Mouse (Mus musculus): ENCODE results near the gene Mybpc3.

The Mybpc3 gene

GRCm38 (mm10) chr2:91123521-91123920 lies 5.6 kb downstream of the Mybpc3 start:
- no peak for DNase-seq

DNA sequence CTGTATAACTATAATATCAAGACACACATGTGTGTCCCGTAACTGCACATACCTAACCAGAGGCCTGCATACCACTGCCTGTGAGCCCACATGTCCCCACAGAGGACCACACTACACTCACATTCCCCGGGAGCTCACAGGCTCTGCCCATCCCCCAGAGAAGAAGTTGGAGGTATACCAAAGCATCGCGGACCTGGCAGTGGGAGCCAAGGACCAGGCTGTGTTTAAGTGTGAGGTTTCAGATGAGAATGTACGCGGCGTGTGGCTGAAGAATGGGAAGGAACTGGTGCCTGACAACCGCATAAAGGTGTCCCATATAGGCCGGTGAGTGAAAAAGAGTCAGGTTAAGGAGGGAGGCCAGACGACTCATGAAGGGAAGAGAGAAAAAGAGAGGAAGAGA lies 7.2 kb downstream of the Mybpc3 start:
- DNase-seq, result no peak

GRCm38 (mm10) chr2:91128761-91129160 lies 10.8 kb downstream of the Mybpc3 start:
- no peak for DNase-seq

GRCm38 (mm10) chr2:91130126-91130525 lies 12.2 kb downstream of the Mybpc3 start:
- DNase-seq, result no peak

DNA sequence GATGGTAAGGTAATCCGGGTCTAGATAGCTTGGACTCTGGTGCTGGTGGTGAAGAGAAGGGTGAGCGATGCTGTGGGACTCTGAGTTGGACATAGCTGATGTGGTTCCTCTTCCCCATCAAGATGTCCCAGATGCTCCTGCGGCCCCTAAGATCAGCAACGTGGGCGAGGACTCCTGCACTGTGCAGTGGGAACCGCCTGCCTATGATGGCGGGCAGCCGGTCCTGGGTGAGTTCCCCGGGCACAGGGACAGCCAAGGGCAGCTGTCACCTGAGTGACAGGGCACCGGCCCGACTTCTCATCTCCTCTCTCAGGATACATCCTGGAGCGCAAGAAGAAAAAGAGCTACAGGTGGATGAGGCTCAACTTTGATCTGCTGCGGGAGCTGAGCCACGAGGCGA lies 13.3 kb downstream of the Mybpc3 start:
- DNase-seq, result no peak

DNA sequence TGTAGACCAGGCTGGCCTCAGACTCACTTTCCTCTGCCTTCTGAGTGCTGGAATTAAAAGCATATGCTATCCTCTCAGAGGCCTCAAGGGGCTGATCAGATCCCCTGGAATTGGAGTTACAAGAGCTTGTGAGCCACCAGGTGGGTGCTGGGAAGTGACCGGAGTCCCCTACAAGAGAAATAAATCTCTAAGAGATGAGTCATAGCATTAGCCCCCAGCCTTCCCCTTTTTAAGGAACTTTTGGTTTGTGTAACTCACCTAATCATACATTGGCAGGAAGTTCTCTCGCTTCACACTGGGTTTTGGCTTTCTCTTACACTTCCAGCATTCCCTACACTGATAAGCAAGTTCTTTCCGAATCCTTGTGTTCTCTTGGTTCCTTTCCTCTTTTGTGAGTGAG lies 14.1 kb downstream of the Mybpc3 start:
- no peak for DNase-seq

- DNase-seq, result no peak
Observed at GRCm38 (mm10) chr2:91136513-91137412, 18.8 kb downstream of the Mybpc3 start.

GRCm38 (mm10) chr2:91137481-91137880 lies 19.5 kb downstream of the Mybpc3 start:
- no peak for DNase-seq

GRCm38 (mm10) chr2:91139311-91139710 lies 21.4 kb downstream of the Mybpc3 start:
- DNase-seq, result no peak

- no peak for DNase-seq
Observed at GRCm38 (mm10) chr2:91139764-91140163, 21.8 kb downstream of the Mybpc3 start.

DNA sequence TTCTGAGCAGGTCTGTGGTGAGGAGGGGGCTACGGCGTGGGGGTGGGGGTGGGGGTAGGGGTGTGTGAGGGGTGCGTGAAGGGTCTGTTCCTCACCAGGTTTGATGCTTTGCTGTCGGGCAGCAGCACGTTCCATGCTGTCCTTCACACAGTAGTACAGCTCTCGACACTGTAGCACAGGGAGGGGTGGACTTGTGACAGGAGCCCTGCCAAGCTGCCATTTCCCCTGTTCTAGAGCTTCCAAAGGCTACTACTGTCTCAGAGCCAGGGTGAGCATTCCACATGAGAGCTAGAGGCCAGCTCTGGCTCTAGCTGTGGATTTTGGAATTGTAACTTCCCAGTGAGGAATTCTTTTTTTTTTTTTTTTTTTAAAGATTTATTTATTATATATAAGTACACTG lies 25.0 kb downstream of the Mybpc3 start:
- DNase-seq, result no peak

DNA sequence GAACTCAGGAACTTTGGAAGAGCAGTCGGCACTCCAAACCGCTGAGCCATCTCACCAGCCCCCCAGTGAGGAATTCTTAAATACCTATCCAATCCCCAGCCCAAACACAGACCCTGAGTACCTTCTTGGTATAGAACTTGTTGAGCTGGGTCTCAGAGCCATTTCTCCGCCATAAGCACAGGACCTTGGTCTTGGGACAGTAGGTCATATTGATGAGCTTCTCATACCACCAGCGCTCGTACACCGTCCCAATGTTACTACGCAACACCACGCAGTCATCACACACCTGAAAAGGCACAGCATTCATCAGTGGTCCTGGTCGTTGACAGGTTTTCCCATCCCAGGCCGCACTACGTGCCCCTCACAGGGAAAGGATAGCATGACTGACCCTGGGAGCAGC lies 25.5 kb downstream of the Mybpc3 start:
- no peak for DNase-seq

GRCm38 (mm10) chr2:91148101-91148500 lies 30.2 kb downstream of the Mybpc3 start:
- DNase-seq, result no peak

DNA sequence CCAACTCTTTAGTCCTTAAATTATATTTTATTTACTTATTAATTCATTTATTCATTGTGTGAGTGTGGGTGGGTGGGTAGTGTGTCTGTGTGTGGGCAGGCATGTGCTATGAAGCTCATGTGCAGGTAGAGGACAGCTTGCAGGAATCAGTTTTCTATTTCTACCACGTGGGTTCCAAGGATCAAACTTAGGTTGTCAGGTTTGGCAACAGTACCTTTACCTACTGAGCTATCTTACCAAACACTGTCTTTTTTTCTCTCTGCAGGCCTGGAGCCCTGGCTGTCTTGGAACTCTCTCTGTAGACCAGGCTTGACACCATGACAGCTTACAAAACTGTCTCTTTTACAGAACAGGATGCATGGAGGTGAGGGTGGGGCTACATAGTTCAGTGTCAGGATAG lies 33.4 kb downstream of the Mybpc3 start:
- no peak for DNase-seq

- no peak for DNase-seq
Observed at GRCm38 (mm10) chr2:91152885-91153377, 35.0 kb downstream of the Mybpc3 start.

GRCm38 (mm10) chr2:91154091-91154490 lies 36.1 kb downstream of the Mybpc3 start:
- DNase-seq, result no peak

- DNase-seq, result no peak
Observed at GRCm38 (mm10) chr2:91157002-91157752, 39.2 kb downstream of the Mybpc3 start.

DNA sequence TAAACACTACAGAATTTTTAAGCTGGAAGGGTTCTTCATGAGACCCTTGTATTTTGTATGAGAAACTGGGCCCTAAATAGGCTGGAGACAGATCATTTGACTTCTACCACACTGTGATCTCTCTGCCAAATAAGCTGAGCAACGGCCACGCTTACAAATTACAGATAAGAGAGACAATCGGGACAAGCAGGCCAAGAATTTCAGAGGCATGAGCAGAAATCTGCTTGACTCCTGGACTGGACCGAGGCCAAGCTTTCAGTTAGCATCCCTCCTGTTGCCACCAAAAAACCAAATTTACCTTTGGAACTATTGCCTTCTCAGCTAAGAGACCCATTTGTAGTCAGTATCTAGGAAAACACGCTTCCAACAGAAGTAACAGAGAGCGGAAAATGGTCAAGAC lies 42.6 kb downstream of the Mybpc3 start:
- peak in 1 of 2 experiments; percentile 7 for DNase-seq

GRCm38 (mm10) chr2:91162952-91163351 lies 45.0 kb downstream of the Mybpc3 start:
- no peak for DNase-seq

GRCm38 (mm10) chr2:91163532-91163931 lies 45.6 kb downstream of the Mybpc3 start:
- DNase-seq, result no peak

DNA sequence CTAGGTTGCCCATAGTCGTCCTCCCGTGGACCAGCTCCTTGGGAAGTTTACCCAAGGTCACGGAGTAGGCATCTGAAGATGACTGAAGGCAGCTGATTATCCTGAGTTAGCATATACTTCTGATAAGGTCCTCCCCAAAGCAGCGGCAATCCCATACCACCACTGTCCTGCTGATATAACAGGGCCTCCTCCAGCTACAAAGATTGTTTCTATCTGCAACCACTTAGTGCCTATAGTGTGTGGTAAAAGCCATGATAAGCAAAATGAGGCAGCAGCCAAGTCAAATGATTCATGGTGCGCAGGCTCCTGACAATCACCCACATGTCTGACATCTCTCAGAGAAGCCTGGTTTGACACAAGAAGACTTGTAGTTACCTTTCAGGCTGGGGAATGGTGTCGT lies 47.0 kb downstream of the Mybpc3 start:
- no peak for DNase-seq

- no peak for DNase-seq
Observed at GRCm38 (mm10) chr2:91167629-91168028, 49.7 kb downstream of the Mybpc3 start.

DNA sequence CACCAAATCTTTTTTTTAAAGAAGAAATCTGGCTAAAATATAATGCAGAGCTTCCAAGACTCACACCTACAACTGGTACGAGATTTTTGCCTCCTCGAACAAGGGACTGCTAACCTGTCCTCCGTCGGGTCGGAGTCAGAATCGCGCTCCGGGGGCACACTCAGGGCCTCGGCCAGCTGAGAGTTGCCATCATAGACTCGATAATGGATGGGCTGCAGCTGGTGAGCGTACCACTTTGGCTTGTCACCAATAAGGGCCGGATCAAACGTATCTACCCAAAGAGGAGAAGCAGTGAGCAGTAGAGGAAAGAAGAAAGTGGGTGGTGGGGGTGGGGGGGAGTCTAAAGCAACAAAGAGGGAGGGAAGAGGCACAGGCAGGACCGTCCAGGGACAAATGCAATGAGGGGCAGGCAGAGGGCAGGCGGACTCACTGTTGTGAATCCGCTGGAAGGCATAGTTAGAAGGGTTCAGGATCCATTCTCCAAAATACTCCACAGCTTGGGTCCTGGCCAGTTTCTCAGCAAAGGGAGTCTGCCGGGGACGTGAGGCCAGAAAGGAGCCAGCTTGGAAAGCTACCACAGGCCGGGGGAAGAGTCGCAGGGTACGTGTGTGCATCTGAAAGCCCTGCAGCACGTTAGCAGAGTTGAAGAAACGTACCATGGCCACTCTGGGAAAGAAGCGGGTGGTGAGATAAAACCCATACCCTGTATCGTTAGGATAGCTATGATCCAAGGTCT lies 51.8 kb downstream of the Mybpc3 start:
- no peak for DNase-seq

Data from kidney, adult 8-10 months (tissue).